Mouse (Mus musculus) urinary bladder, postnatal 0 days (tissue): ENCODE data around the gene Ppm1f. TPM values are rescaled to one million over a fixed set of nuclear protein-coding genes. Genes with fewer than 3 reads are reported as not detected.

Experiments
- polyA plus RNA-seq: library from polyadenylated mRNA; unstranded; fragments of >200 nt; fragmentation: Nextera tagmentation; extraction: Ambion mirVana; gene quantifications from 2 replicates; pipeline ENCODE4 v1.2.1, GENCODE M21; 2015

The Ppm1f gene
- polyA plus RNA-seq, result 8.2 and 8.5 TPM in 2 replicates

DNA sequence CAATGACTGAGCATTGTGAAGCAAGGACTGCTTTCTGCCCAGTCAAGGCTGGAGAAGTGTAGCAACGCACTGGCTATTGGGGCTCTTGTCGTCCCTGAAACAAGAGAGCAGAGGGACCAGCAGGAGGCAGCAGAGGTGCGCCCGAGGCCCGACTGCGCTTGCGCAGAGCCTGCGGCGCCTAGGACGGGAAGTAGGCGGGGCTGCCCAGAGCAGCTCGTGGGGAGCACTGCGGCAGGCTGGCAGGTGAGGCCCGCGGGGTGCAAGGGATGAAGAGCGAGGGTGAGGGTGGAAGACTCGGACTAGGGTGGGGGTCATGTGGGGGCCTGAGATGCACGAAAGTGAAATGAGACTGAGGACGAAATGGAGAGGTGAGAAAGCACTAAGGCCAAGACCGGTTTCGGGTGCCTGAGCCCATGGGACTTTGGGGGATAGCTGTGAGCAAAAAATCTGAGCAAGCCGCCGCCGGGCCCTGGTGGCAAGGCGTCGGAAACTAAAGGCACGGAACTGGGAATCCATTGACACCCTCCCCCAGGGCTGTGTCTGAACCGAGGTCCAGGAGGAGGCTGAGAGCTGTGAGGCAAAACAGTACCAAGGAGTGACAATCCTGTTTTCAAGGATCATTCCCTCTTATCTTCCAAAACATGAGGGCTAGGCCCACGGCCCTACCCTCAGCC, at the start of gene Ppm1f:
Gene Ppm1f (plus strand): TSS at position 88 of the 674 bp plus-strand sequence.

DNA sequence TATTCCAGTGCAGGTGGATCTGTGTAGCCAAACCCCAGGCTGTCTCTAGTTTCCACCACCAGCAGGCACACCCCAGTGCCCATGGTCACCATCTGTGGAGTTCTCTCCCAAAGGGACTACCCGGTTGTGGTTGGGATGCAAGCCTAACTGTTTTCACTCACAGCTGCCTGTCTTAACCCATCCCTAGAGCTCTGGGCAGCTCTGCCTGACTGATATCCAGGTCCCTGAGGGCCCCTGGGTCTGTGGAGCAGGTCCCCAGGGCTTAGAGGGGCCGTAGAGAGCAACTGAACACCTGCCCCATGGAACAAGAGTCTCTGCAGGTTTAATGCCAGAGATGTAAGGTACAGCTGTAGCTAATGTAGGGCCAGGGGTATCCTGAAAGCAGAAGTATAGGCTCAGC, 32.3 kb upstream of the Ppm1f start, which contains the start of gene Igll1:
Gene Igll1 (minus strand): TSS at position 8 of the 400 bp plus-strand sequence.

DNA sequence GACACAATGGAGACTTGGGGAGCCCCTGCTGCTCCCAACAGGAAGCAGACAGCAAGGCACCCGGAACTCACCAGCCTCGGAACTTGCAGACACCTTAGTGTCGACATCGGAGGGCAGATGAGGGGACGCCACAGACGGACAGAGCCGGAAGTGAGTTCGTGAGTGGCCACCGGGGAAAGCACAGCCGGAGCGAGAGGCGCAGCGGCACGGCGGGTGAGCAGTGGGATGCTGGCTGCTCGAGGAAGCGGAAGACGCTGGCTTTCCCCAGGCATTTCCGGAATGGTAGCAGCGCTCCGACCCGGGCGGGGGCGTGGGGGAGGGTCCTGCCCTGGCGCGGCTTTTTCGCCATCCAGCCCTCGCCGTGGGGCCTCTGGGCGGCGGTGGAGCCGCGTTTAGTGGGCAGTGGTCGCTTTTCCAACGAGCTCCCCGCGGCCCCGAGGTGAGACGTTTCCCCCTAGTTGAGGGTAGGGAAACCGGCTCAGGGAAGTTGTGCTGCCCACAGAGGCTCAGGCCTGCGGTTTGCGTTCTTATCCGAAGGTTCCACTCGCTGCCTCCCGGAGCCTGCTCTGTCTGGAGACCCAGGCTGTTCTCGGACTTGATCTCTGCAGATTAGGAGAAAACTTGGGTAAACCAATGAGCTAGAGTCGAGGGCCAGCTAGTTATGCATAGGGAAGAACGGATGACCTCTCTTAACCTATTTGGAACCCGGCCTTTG, 25.5 kb upstream of the Ppm1f start, which contains the start of the genes Top3b and Vpreb1:
Gene Top3b (plus strand): TSS at position 120 of the 715 bp plus-strand sequence.
Gene Vpreb1 (minus strand): TSS at position 227 of the 715 bp plus-strand sequence.

Other genes starting within 250 kb of the Ppm1f start
- not detected in 2 replicates for gene Olfr19, start 220.1 kb upstream of the Ppm1f start, polyA plus RNA-seq
- not detected in 2 replicates for gene Spag6l, start 67.0 kb upstream of the Ppm1f start, polyA plus RNA-seq
- not detected in 2 replicates for gene Igll1, start 32.5 kb upstream of the Ppm1f start, polyA plus RNA-seq
- 35.3 and 37.2 TPM in 2 replicates for gene Top3b, start 25.7 kb upstream of the Ppm1f start, polyA plus RNA-seq
- 0.79 and 1.4 TPM in 2 replicates for gene Vpreb1, start 25.6 kb upstream of the Ppm1f start, polyA plus RNA-seq
- 128 and 140 TPM in 2 replicates for gene Mapk1, start 86.9 kb downstream of the Ppm1f start, polyA plus RNA-seq
- 3.8 and 4.5 TPM in 2 replicates for gene Ypel1, start 173.2 kb downstream of the Ppm1f start, polyA plus RNA-seq
- 63.4 and 70.7 TPM in 2 replicates for gene Ppil2, start 214.8 kb downstream of the Ppm1f start, polyA plus RNA-seq
- gene 2610318N02Rik, start 228.7 kb downstream of the Ppm1f start, polyA plus RNA-seq, result 2.3 and 3.2 TPM in 2 replicates
- gene Sdf2l1, start 235.9 kb downstream of the Ppm1f start, polyA plus RNA-seq, result 28.0 and 31.3 TPM in 2 replicates
- 10.6 and 11.7 TPM in 2 replicates for gene Ydjc, start 248.2 kb downstream of the Ppm1f start, polyA plus RNA-seq